Mouse (Mus musculus) myocyte (in vitro differentiated cells): ENCODE results near the gene Mb21d2. TPM values are rescaled to one million over a fixed set of nuclear protein-coding genes. Genes with fewer than 3 reads are reported as not detected.

Experiments
- H3K27me3 ChIP-seq: one replicate; pipeline ENCODE4 v1.6.1; 2011; ENCODE audit not compliant: control insufficient read depth, insufficient read depth, insufficient read length
- H3K36me3 ChIP-seq: one replicate; pipeline ENCODE4 v1.6.1; 2011; ENCODE audit not compliant: control insufficient read depth, insufficient read depth
- H3K4me2 ChIP-seq: one replicate; pipeline ENCODE4 v1.6.1; 2011; ENCODE audit warnings: low read depth, control low read depth
- H3K4me3 ChIP-seq: one replicate; pipeline ENCODE4 v1.5.1; 2011; ENCODE audit warnings: mild to moderate bottlenecking, control low read depth, moderate library complexity
- H3K79me2 ChIP-seq: one replicate; pipeline ENCODE4 v1.6.1; 2011; ENCODE audit not compliant: control insufficient read depth, insufficient read depth
- H3ac ChIP-seq: one replicate; pipeline ENCODE4 v1.6.1; 2011; ENCODE audit not compliant: control insufficient read depth, insufficient read length
- CEBPB ChIP-seq: IDR thresholded peaks from 2 replicates; pipeline ENCODE4 v1.6.1; 2011; ENCODE audit warnings: mild to moderate bottlenecking, moderate library complexity; ENCODE audit not compliant: poor library complexity, insufficient read depth, severe bottlenecking
- E2F4 ChIP-seq: IDR thresholded peaks from one replicate; pipeline ENCODE4 v1.6.1; 2011; ENCODE audit warnings: mild to moderate bottlenecking, control low read depth, moderate library complexity; ENCODE audit not compliant: insufficient read depth
- MAX ChIP-seq: IDR thresholded peaks from one replicate; pipeline ENCODE4 v1.6.1; 2011; ENCODE audit warnings: low read depth, mild to moderate bottlenecking, control low read depth
- MYOD1 ChIP-seq, 3 experiments: IDR thresholded peaks; one replicate each; pipeline ENCODE4 v1.6.1; 2011; ENCODE audit warnings: control low read depth in 2 of 3, low read depth in 2 of 3, mild to moderate bottlenecking in 2 of 3, moderate library complexity in 1 of 3; ENCODE audit not compliant: insufficient read length in 2 of 3, control insufficient read depth in 1 of 3
- MYOG ChIP-seq, 3 experiments: IDR thresholded peaks; one replicate each; pipeline ENCODE4 v1.6.1; 2011; ENCODE audit warnings: control low read depth in 2 of 3, low read depth in 2 of 3, mild to moderate bottlenecking in 2 of 3; ENCODE audit not compliant: insufficient read length in 2 of 3, control insufficient read depth in 1 of 3, insufficient read depth in 1 of 3
- POLR2A ChIP-seq: IDR thresholded peaks from one replicate; pipeline ENCODE4 v1.6.1; 2011; ENCODE audit warnings: low read depth, mild to moderate bottlenecking, control low read depth, moderate library complexity; ENCODE audit not compliant: insufficient read length
- POLR2AphosphoS2 ChIP-seq: IDR thresholded peaks from one replicate; pipeline ENCODE4 v1.6.1; 2011; ENCODE audit warnings: low read depth, control low read depth; ENCODE audit not compliant: insufficient read length
- REST ChIP-seq: IDR thresholded peaks from one replicate; pipeline ENCODE4 v1.6.1; 2011; ENCODE audit warnings: mild to moderate bottlenecking, control low read depth, moderate library complexity; ENCODE audit not compliant: insufficient read depth, insufficient read length
- SRF ChIP-seq: IDR thresholded peaks from one replicate; pipeline ENCODE4 v1.6.1; 2011; ENCODE audit warnings: low read depth; ENCODE audit not compliant: control insufficient read depth, insufficient read length
- TCF12 ChIP-seq: IDR thresholded peaks from one replicate; pipeline ENCODE4 v1.6.1; 2011; ENCODE audit warnings: mild to moderate bottlenecking, control low read depth; ENCODE audit not compliant: poor library complexity, insufficient read depth, severe bottlenecking
- TCF3 ChIP-seq: IDR thresholded peaks from one replicate; pipeline ENCODE4 v1.6.1; 2011; ENCODE audit warnings: low read depth, control low read depth; ENCODE audit not compliant: insufficient read length
- USF1 ChIP-seq: IDR thresholded peaks from one replicate; pipeline ENCODE4 v1.6.1; 2011; ENCODE audit warnings: low read depth, mild to moderate bottlenecking, control low read depth, moderate library complexity
- polyA plus RNA-seq: library from polyadenylated mRNA; unstranded; fragments of >200 nt; fragmentation: generic; extraction: Trizol; gene quantifications from one replicate; pipeline ENCODE4 v1.2.1, GENCODE M21; 2012; ENCODE audit warnings: missing spikeins

The Mb21d2 gene
- polyA plus RNA-seq, 1 experiment = 6.0 TPM

DNA sequence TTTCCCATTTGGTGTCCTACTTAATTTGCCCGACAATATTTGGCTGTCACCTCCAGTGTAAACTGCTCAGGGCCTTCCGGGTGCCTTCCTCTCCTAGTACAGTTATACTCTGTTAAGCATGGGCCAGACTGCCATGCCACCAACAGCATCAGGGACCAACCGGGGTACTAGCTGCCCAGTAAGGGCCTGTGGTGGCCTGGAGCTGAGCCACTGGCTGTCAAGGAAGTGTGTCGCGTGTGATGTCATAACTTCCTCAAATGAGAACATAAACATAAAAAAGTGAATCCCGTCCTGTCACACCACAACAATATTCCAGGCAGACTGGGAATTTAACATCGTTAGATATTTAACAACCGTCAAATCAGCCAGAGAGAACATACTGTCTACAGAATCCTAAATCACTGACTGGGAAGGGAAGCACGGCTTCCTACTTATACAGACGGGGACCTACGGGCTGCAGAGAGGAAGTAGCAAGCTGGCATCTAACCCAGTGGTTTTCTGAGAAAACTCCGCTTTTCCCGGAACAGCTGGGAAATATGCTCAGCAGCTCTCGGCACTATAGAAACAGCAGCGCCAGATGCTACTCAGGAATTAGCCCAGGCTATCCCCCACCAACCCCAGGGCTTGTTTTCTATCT, 17.9 kb downstream of the Mb21d2 start:
- Histone ChIP-seq H3ac (no peak overlapping the region), H3K4me3 (no peak overlapping the region), H3K79me2 (no peaks in the 10 kb centered on the region), H3K4me2 (no peak overlapping the region), H3K27me3 (no peaks in the 10 kb centered on the region), H3K36me3 (no peaks in the 10 kb centered on the region)
- TF ChIP-seq SRF (no peak), REST (no peak), CEBPB (no peak), MYOG (IDR thresholded peaks at IDR 0.05; ENCODE audit: control insufficient read depth in 1 of 3, insufficient read depth in 1 of 3, insufficient read length in 2 of 3, low read depth in 2 of 3) (no peak), USF1 (no peak), POLR2AphosphoS2 (no peak), TCF12 (no peak), TCF3 (no peak), POLR2A (no peak), E2F4 (no peak), MYOD1 (IDR thresholded peaks at IDR 0.05; ENCODE audit: control insufficient read depth in 1 of 3, insufficient read length in 2 of 3, low read depth in 2 of 3) (no peak), MAX (no peak)

DNA sequence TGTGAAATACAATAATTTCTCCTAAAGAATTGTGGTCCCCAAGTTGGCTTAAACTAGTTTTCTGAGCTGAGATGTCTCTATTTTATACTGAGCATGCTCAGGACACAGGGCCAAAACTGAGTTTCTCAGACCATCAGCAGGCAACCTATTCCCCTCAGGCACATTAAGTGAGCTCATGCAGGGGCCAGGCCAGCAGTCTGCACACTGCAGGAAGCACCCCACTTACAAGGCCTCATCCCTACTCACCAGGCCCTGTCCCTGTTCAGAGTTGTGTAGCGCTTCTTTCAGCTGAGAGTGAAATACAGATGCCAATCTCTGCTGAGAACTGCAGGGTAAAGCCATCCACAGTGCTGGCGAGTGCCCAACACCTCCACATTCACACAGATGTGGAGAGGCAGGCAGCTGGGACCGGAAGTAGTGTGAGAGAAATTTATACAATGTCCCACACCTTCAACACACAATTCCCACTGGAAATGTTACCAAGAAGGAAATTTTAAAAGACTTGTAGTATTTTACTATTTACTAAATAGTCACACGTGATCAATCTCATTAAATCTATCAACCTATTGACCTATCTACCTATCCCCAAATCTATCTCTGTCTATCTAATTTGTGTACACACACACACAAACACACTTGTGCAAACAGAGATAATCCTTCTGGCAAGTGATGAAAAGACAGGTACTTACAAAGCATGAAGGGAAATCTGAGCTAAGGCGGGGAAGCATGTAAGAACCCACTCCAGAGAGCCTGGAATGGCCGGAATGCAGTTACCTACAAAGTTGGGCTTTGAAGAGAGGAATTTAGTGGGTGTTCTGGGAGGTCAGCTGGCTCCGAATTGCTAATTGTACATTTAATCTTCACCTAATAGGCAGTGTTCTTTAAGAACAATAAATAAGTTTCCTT, 22.9 kb downstream of the Mb21d2 start:
- TF ChIP-seq MYOD1 (IDR thresholded peaks at IDR 0.05; ENCODE audit: control insufficient read depth in 1 of 3, insufficient read length in 2 of 3, low read depth in 2 of 3) = no peak
- TF ChIP-seq SRF = no peak

DNA sequence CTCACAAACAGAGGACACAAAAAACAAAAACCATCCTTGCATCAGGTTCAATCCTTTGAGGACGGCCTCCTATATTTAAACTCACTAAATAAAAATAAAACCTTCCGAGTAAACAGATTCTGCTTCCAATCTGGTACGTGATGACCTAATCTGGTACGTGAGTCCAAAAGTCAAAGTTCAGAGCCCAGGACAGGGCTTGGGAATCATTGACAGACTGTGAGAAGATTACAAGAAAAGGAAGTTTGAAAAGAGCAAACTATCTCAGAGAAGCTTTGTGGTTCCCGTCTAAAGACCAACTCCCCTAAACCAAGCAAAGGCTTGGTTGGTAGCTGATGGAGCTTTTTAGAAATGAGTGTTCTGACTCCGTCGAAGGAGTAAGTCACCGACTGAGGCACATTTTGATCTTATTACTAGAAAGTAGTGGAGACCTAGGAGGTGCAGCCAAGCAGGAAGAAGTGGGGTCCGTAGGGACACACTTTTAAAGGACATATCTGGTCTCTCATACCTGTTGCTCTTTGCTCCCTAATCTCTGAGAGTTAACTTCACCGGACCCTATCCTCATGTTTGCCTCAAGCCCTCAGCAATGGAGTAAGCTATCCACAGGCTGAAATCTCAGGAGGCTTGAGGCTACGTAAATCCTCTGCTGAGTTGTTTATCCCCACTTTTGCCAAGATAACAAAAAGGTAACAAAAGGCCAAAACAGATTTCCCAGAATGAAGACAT, 23.7 kb downstream of the Mb21d2 start:
- Histone ChIP-seq H3K4me2 (no peak overlapping the region), H3K79me2 (peaks cover 4% of the 10 kb centered on the region), H3K36me3 (no peaks in the 10 kb centered on the region), H3K27me3 (no peaks in the 10 kb centered on the region), H3K4me3 (no peak overlapping the region), H3ac (no peak overlapping the region)
- no peak for TF ChIP-seq TCF12
- no peak for TF ChIP-seq POLR2A
- TF ChIP-seq SRF = no peak
- TF ChIP-seq MAX = no peak
- TF ChIP-seq E2F4 = no peak
- TF ChIP-seq POLR2AphosphoS2 = no peak
- no peak for TF ChIP-seq TCF3
- TF ChIP-seq MYOG (IDR thresholded peaks at IDR 0.05; ENCODE audit: control insufficient read depth in 1 of 3, insufficient read depth in 1 of 3, insufficient read length in 2 of 3, low read depth in 2 of 3) = no peak
- TF ChIP-seq USF1 = no peak
- no peak for TF ChIP-seq MYOD1 (IDR thresholded peaks at IDR 0.05; ENCODE audit: control insufficient read depth in 1 of 3, insufficient read length in 2 of 3, low read depth in 2 of 3)
- TF ChIP-seq CEBPB = no peak
- TF ChIP-seq REST = no peak

More for the DNA sequence above, 22.9 kb downstream of the Mb21d2 start:
- peaks cover 4% of the 10 kb centered on the region for H3K79me2 ChIP-seq
- H3K4me2 ChIP-seq = no peak overlapping the region
- no peak overlapping the region for H3ac ChIP-seq
- no peaks in the 10 kb centered on the region for H3K36me3 ChIP-seq
- H3K4me3 ChIP-seq = no peak overlapping the region
- H3K27me3 ChIP-seq = no peaks in the 10 kb centered on the region

DNA sequence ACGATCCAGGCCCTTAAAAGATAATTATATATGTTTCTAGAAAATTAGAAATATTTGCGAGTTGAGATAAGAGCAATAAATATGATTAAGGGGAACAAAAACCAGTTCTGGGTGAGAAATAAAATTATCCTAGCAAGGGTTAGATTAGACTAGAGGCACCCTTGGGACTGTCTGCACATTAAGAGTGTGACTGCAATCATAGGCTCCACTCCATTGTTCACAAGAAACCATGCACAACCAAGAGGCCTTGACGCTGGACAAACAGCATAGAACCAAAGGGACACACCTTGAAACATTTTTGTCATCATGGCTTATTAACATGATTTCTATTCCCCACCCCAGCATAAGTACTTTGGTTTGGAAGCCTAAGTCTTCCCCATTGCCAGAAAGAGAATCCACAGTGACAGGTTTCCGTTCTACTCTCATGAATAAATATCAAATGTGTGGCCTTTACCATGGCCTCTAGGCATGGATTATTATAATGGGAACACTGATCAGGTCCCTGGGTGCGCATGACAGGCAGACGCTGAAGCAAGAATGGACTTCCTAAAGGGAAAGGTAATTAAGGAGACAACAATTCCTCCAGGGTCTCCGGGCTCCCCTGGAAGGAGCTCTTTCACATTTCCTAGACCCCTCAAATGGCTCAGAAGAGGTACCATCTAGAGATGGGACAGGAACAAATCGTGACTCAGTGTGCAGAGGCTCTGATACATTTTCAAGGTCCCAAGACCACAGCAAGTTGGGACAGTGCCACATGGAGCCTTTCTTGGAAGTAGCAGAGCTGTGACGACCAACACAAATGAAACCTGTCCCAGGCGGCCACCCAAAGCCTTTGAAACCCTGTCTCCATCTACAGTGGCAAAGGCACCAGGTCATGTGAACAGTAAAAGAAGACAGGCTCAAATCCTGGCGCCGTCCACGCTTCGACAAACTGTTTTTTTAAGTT, 26.6 kb downstream of the Mb21d2 start:
- Histone ChIP-seq H3K4me2 (no peak overlapping the region), H3K36me3 (no peaks in the 10 kb centered on the region), H3K4me3 (no peak overlapping the region), H3K27me3 (no peaks in the 10 kb centered on the region), H3K79me2 (peaks cover 4% of the 10 kb centered on the region), H3ac (no peak overlapping the region)
- TF ChIP-seq POLR2AphosphoS2 (no peak), USF1 (no peak), CEBPB (no peak), MYOG (IDR thresholded peaks at IDR 0.05; ENCODE audit: control insufficient read depth in 1 of 3, insufficient read depth in 1 of 3, insufficient read length in 2 of 3, low read depth in 2 of 3) (no peak), E2F4 (no peak), MAX (no peak), POLR2A (no peak), SRF (no peak), TCF3 (no peak), REST (no peak), TCF12 (no peak), MYOD1 (IDR thresholded peaks at IDR 0.05; ENCODE audit: control insufficient read depth in 1 of 3, insufficient read length in 2 of 3, low read depth in 2 of 3) (no peak)
